Mouse (Mus musculus): ENCODE measurements around the gene Egfem1. TPM values are rescaled to one million over a fixed set of nuclear protein-coding genes. Genes with fewer than 3 reads are reported as not detected.

Egfem1 gene
- polyA plus RNA-seq (2015; fragmentation: Nextera tagmentation; extraction: Ambion mirVana) = 0.09 and 0.34 TPM in 2 replicates

DNA sequence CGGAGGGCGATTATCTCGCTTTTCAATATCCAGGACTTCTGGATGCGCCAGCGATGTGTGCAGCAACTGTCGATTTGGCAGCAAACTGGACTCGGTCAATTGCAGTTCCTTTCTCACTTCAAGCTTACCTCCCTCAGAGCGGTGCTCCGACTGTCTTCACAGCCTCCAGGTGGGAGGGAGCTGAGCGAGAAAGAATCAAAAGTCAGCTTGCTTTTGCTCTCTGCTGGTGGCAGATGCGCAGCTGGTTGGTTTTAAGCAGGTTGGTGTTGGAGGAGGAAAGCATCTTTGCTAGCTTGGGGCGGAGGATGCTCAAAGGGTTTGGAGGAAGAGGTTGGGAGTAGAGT is at the start of gene Egfem1:
Gene Egfem1 (plus strand): TSS at position 72 of the 344 bp plus-strand sequence.
- no peak for ATAC-seq (ENCODE audit: low read depth)
- Histone ChIP-seq H3K4me3 (ENCODE audit: low read depth, low read length) (peak within 1 kb of the TSS; percentile 24), H3K9ac (ENCODE audit: low read depth, low read length) (no peak within 1 kb of the TSS), H3K27me3 (ENCODE audit: control insufficient read depth, insufficient read depth, low read depth, low read length) (peaks cover 22% of the 10 kb centered on the region), H3K9me3 (replicated peaks; ENCODE audit: control insufficient read depth, low read length) (no peaks in the 10 kb centered on the region), H3K4me2 (ENCODE audit: low read depth, low read length) (peak within 1 kb of the TSS; percentile 43), H3K36me3 (ENCODE audit: control insufficient read depth, insufficient read depth) (no peaks in the 10 kb centered on the region), H3K4me1 (ENCODE audit: control insufficient read depth, low read depth, low read length) (no peaks in the 10 kb centered on the region), H3K27ac (ENCODE audit: low read length) (no peak within 1 kb of the TSS)
- 9% methylated on average over 12 of the region's 12 CpGs for WGBS (ENCODE audit: insufficient replicate concordance)

DNA sequence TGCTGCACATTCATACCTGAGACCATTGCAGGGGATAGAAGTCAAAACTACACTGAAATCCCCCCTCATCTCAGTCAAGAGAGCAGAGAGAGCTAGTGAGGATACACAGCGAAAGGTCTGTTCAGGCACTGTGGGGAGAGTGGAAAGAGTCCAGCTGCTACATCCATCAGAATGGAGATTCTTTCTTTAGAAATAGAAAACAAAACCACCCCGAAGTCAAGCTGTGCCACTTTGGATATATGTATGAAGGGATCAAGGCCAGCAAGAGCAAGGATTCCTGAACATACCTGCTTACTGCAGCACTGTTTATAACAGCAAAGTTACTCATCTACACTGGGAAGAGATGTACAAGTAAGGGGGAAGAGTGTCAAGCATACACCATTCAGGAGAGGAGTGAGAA is 48.7 kb upstream of the Egfem1 start:
- no peak overlapping the region for H3K4me3 ChIP-seq (ENCODE audit: low read depth, low read length)
- no peaks in the 10 kb centered on the region for H3K36me3 ChIP-seq (ENCODE audit: control insufficient read depth, insufficient read depth)
- no peak overlapping the region for H3K27ac ChIP-seq (ENCODE audit: low read length)
- H3K9ac ChIP-seq (ENCODE audit: low read depth, low read length) = no peak overlapping the region
- 53% methylated on average over 2 of the region's 2 CpGs for WGBS (ENCODE audit: insufficient replicate concordance)
- no peaks in the 10 kb centered on the region for H3K9me3 ChIP-seq (replicated peaks; ENCODE audit: control insufficient read depth, low read length)
- H3K27me3 ChIP-seq (ENCODE audit: control insufficient read depth, insufficient read depth, low read depth, low read length) = no peaks in the 10 kb centered on the region
- ATAC-seq (ENCODE audit: low read depth) = no peak
- no peak overlapping the region for H3K4me2 ChIP-seq (ENCODE audit: low read depth, low read length)
- H3K4me1 ChIP-seq (ENCODE audit: control insufficient read depth, low read depth, low read length) = no peaks in the 10 kb centered on the region

DNA sequence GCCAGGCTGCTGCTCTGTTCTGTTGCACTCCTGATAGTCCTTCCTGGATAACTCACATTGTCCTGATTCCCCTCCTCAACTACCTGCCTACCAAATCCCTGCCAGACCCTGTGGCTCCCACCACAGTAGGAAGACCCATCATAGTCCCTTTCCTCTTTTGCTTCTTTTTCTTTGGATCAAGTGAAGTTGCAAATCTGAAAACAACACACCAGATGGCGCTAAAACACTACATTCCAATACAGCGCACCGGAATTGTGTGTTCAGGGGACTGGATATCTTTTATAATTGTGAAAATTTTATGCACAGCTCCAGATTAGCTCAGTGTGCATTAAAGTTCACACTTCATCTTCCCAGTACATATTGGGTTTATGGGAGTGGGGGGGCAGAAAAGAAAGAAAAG is 45.7 kb upstream of the Egfem1 start:
- Histone ChIP-seq H3K4me1 (ENCODE audit: control insufficient read depth, low read depth, low read length) (no peaks in the 10 kb centered on the region), H3K4me2 (ENCODE audit: low read depth, low read length) (no peak overlapping the region), H3K9me3 (replicated peaks; ENCODE audit: control insufficient read depth, low read length) (no peaks in the 10 kb centered on the region), H3K27ac (ENCODE audit: low read length) (no peak overlapping the region), H3K9ac (ENCODE audit: low read depth, low read length) (no peak overlapping the region), H3K4me3 (ENCODE audit: low read depth, low read length) (no peak overlapping the region), H3K27me3 (ENCODE audit: control insufficient read depth, insufficient read depth, low read depth, low read length) (no peaks in the 10 kb centered on the region), H3K36me3 (ENCODE audit: control insufficient read depth, insufficient read depth) (no peaks in the 10 kb centered on the region)
- ATAC-seq (ENCODE audit: low read depth) = no peak
- 5% methylated on average over 3 of the region's 3 CpGs for WGBS (ENCODE audit: insufficient replicate concordance)

DNA sequence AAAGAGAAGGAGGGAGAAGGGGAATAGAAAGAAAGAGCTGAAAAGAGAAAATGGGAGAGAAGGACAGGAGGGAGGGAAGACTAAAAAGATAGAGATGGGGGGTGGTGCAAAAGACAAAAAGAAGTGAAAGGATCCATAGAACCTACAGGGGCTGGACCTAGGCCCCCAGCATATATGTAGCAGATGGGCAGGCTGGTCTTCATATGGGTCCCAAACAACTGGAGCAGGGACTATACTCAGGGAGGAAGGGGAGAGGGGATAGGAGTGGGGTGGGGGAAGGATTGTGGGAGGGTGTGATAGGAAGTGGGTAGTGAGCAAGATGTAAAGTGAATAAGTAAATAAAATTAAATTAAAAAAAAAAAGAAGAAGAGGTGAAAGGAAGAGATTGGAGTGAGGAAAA is 45.2 kb upstream of the Egfem1 start:
- Histone ChIP-seq H3K4me3 (ENCODE audit: low read depth, low read length) (no peak overlapping the region), H3K4me2 (ENCODE audit: low read depth, low read length) (no peak overlapping the region), H3K4me1 (ENCODE audit: control insufficient read depth, low read depth, low read length) (no peaks in the 10 kb centered on the region), H3K9ac (ENCODE audit: low read depth, low read length) (no peak overlapping the region), H3K27me3 (ENCODE audit: control insufficient read depth, insufficient read depth, low read depth, low read length) (no peaks in the 10 kb centered on the region), H3K27ac (ENCODE audit: low read length) (no peak overlapping the region), H3K36me3 (ENCODE audit: control insufficient read depth, insufficient read depth) (no peaks in the 10 kb centered on the region), H3K9me3 (replicated peaks; ENCODE audit: control insufficient read depth, low read length) (no peaks in the 10 kb centered on the region)
- ATAC-seq (ENCODE audit: low read depth) = no peak

DNA sequence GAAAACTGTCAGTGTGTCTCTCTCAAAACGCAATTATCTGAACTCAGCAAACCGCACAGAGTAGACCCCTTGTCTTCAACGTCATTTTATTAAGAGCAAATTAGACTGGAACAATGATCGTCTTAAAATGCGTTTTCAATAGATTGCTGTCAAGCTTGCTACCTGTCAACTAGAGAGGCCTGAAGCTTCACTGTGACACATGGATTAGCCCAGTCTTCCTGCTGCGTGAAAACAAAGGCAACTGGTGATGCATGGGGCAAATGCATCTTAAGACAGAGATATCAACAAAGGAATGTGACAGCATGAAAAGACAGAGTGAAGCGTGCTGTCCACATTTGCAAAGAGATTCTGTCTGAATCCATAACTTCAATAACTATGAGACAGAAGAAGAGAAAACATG is 41.8 kb upstream of the Egfem1 start:
- WGBS (ENCODE audit: insufficient replicate concordance) = 70% methylated on average over 7 of the region's 7 CpGs
- ATAC-seq (ENCODE audit: low read depth) = no peak

DNA sequence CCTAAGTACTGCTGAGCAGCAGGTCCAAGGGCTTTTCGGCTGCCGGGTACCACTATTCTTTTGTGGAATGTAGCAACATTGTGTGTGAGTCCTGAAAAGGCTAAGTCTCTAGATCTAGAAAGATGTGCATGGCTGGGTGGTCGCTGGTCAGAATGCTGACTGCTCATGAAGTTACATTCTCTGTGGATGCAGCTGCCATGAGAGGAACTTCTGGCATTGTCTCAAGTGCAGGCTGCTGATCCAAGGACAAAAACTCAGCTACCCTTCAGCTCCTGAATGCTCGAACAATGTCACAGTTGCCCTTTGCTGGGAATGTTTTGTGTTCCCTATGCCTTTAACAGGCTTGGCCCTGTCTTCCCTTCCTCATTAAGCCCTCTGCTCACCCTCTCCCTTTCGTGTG is 35.5 kb upstream of the Egfem1 start:
- H3K27ac ChIP-seq (ENCODE audit: low read length) = no peak overlapping the region
- no peak overlapping the region for H3K4me3 ChIP-seq (ENCODE audit: low read depth, low read length)
- no peak for ATAC-seq (ENCODE audit: low read depth)
- 53% methylated on average over 5 of the region's 5 CpGs for whole genome bisulfite sequencing (ENCODE audit: insufficient replicate concordance)
- H3K4me2 ChIP-seq (ENCODE audit: low read depth, low read length) = no peak overlapping the region
- H3K9me3 ChIP-seq (replicated peaks; ENCODE audit: control insufficient read depth, low read length) = no peaks in the 10 kb centered on the region
- no peak overlapping the region for H3K9ac ChIP-seq (ENCODE audit: low read depth, low read length)
- H3K4me1 ChIP-seq (ENCODE audit: control insufficient read depth, low read depth, low read length) = no peaks in the 10 kb centered on the region
- no peaks in the 10 kb centered on the region for H3K27me3 ChIP-seq (ENCODE audit: control insufficient read depth, insufficient read depth, low read depth, low read length)
- H3K36me3 ChIP-seq (ENCODE audit: control insufficient read depth, insufficient read depth) = no peaks in the 10 kb centered on the region

More for the DNA sequence above, 41.8 kb upstream of the Egfem1 start:
- Histone ChIP-seq H3K36me3 (ENCODE audit: control insufficient read depth, insufficient read depth) (no peaks in the 10 kb centered on the region), H3K27ac (ENCODE audit: low read length) (no peak overlapping the region), H3K27me3 (ENCODE audit: control insufficient read depth, insufficient read depth, low read depth, low read length) (no peaks in the 10 kb centered on the region), H3K4me3 (ENCODE audit: low read depth, low read length) (no peak overlapping the region), H3K9me3 (replicated peaks; ENCODE audit: control insufficient read depth, low read length) (no peaks in the 10 kb centered on the region), H3K4me1 (ENCODE audit: control insufficient read depth, low read depth, low read length) (no peaks in the 10 kb centered on the region), H3K4me2 (ENCODE audit: low read depth, low read length) (no peak overlapping the region), H3K9ac (ENCODE audit: low read depth, low read length) (no peak overlapping the region)

DNA sequence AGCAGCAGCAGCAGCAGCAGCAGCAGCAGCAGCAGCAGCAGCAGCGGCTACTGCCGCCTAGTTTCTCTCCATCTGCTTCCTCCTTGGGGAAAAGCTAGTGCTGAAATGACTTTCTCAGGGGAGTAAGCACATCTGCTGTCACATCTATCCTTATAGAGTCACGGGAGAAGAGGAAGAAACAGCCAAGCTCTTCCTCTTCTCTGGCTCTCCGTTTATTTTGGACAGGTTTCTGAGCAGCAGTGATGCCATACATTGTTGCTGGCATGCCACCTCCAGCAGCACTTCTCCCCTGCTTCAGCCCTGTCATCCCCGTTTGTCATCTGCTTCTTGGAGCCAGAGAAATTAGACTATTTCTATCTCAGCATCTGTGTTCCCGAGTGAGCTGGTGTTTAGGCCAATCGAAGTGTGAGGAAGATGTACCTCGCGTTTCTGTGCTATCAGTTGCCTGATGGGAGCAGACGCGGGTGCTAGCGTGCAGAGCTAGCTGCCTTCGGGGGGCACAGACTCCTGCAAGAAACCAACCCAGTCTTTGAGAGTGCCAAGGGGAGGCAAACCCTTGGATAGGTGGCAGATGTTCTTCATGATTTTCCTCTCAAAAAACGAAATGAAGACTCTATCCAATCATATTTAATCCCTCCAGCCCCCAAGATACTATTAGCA is 34.4 kb upstream of the Egfem1 start:
- no peak for ATAC-seq (ENCODE audit: low read depth)
- Histone ChIP-seq H3K27ac (ENCODE audit: low read length) (no peak overlapping the region), H3K4me3 (ENCODE audit: low read depth, low read length) (no peak overlapping the region), H3K4me1 (ENCODE audit: control insufficient read depth, low read depth, low read length) (no peaks in the 10 kb centered on the region), H3K4me2 (ENCODE audit: low read depth, low read length) (no peak overlapping the region), H3K9ac (ENCODE audit: low read depth, low read length) (no peak overlapping the region), H3K27me3 (ENCODE audit: control insufficient read depth, insufficient read depth, low read depth, low read length) (no peaks in the 10 kb centered on the region), H3K36me3 (ENCODE audit: control insufficient read depth, insufficient read depth) (no peaks in the 10 kb centered on the region), H3K9me3 (replicated peaks; ENCODE audit: control insufficient read depth, low read length) (no peaks in the 10 kb centered on the region)
- WGBS (ENCODE audit: insufficient replicate concordance) = 52% methylated on average over 14 of the region's 14 CpGs

DNA sequence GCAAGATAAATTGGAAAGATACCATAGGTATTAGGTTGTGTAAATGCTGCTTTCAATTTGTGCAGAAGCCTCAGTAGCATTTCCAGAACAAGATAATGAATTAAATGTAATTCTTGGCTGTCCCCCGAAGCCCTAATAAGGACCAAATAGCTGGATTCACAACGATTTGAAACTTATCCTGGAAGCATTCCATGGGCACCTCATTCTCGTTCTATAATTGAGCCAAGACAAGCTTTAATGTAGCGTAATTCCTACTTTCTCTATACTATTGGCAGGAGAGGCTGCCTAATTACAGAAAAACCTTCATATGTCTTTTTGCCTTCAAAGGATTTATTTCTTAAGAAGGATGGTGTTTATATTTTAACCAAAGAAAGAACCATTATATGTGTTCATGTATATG is 18.7 kb upstream of the Egfem1 start:
- H3K27ac ChIP-seq (ENCODE audit: low read length) = no peak overlapping the region
- H3K27me3 ChIP-seq (ENCODE audit: control insufficient read depth, insufficient read depth, low read depth, low read length) = no peaks in the 10 kb centered on the region
- no peaks in the 10 kb centered on the region for H3K36me3 ChIP-seq (ENCODE audit: control insufficient read depth, insufficient read depth)
- H3K4me2 ChIP-seq (ENCODE audit: low read depth, low read length) = no peak overlapping the region
- H3K9me3 ChIP-seq (replicated peaks; ENCODE audit: control insufficient read depth, low read length) = no peaks in the 10 kb centered on the region
- no peaks in the 10 kb centered on the region for H3K4me1 ChIP-seq (ENCODE audit: control insufficient read depth, low read depth, low read length)
- no peak overlapping the region for H3K9ac ChIP-seq (ENCODE audit: low read depth, low read length)
- no peak for ATAC-seq (ENCODE audit: low read depth)
- WGBS (ENCODE audit: insufficient replicate concordance) = 56% methylated on average over 4 of the region's 4 CpGs
- H3K4me3 ChIP-seq (ENCODE audit: low read depth, low read length) = no peak overlapping the region

DNA sequence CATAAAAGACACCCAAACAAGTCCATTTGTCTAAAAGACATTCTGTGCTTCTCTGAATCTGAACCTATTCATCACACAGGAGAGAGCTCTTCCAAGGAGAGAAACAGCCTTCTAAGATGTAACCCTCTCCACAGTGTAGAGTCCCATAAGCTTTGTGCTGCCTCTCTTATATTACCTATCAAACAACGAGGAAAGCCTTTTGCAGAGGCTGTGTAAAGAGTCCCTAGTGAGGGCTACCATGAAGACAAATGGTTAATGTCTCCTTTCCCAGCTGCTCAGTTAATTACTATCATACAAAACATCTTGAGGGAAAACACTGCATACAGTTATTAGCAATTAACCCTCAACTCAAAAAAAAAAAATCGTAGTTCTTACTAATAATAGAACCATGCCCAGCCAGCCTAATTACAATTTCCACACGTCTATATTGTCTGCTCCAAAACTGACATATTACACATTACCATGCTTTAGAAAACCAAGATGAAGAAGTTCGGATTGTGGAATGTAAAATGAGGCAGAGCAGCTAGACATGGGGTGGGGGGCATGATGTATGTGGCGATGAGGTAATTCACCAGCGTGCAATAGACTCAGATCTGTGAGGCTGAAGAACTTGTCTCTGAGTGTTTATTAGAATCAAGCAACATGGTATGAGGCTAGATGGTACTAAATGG is 13.3 kb upstream of the Egfem1 start:
- no peak overlapping the region for H3K4me2 ChIP-seq (ENCODE audit: low read depth, low read length)
- H3K27ac ChIP-seq (ENCODE audit: low read length) = no peak overlapping the region
- H3K36me3 ChIP-seq (ENCODE audit: control insufficient read depth, insufficient read depth) = no peaks in the 10 kb centered on the region
- no peak for ATAC-seq (ENCODE audit: low read depth)
- H3K4me1 ChIP-seq (ENCODE audit: control insufficient read depth, low read depth, low read length) = no peaks in the 10 kb centered on the region
- no peak overlapping the region for H3K4me3 ChIP-seq (ENCODE audit: low read depth, low read length)
- H3K27me3 ChIP-seq (ENCODE audit: control insufficient read depth, insufficient read depth, low read depth, low read length) = no peaks in the 10 kb centered on the region
- no peaks in the 10 kb centered on the region for H3K9me3 ChIP-seq (replicated peaks; ENCODE audit: control insufficient read depth, low read length)
- WGBS (ENCODE audit: insufficient replicate concordance) = 62% methylated on average over 6 of the region's 6 CpGs
- no peak overlapping the region for H3K9ac ChIP-seq (ENCODE audit: low read depth, low read length)

All from liver, embryonic 16.5 days (tissue).